Mouse (Mus musculus) CH12F3 (cell line): Measurements from ENCODE around the gene Zfp937.
"Not testable (repeated sequence)": the region's sequence is repeated elsewhere in the genome, so short reads cannot be mapped to it uniquely, and the experiment has no call there.

Experiments
- in situ Hi-C: fragments of 300-500 bp; cut with MboI; formaldehyde crosslinking; loops from 2 replicates; pipeline ENCODE4 v1.14.3; 2020; ENCODE audit warnings: low sequenced_read_pairs

The Zfp937 gene

DNA sequence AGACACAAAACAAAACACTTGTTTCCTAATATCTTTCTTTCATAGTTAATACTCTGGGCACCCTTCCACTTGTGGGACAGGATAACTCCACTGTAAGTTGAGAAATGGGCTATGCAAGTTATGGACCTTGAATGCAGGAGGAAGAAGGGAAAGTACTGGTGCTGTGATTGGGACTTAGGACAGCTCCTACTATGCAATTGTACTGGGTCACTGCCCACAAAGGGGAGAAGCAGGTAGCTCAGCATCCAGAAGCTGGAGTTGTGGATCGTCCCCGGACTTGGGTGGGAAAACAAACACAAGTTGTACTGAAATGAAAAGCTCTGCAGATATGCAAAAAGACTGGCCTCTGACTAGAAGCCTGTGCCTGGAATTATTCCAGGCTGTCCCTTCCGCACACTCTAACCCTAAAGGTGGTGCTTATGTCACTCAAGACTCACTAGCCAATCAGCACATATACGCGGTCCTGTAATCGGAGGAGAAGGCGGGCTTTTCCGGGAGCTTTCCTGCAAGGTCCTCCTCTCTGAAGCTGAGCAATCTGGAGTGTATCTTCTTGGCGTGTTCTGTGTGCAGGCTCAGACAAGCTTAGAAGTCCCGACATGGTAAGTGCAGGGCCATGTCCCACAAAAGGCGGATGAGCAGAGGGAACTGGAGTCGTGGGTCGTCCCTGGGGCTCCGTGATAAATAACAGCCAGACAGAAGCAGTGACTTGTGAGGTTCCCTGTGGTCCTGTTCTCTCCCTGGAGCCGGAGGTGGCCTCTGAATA lies at the start of gene Zfp937:
Gene Zfp937 (plus strand): TSS at position 474 of the 763 bp plus-strand sequence.
- in situ Hi-C loops, result not testable (repeated sequence)

DNA sequence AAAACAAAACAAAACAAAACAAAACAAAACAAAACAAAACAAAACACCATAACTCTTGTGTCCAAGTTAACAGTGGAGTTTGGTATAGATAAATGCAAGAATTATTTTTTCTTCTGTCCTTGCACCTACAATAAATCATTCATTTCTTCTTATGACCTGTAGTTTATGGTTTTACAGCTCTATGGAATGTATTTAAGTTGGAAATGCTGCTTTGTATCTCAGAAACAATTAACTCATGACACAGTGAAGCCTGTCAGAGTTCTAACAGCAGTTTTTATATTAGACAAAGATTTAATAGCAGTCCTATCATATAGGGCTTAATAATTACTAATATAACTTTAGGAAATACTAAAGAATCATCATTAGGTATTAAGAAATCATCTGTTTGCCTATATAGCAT lies 44.0 kb upstream of the Zfp937 start:
- in situ Hi-C loops, result no loop called here

DNA sequence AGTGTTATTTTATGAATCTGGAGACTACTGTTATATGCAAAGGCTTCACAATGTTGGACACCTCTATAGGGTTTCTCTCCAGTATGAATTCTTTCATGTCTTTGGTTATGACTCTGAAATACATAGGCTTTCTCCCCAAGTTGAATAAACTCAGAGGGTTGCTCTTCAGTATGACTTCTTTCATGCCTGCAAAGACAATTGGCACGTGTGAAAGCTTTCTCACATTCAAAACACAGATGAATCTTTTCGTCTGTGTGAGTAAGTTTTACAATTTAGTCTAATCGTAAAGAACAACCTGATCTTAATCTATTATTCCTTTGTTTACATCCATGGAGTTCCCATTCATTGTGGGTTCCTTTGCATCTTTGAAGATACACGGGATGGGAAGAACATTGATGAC lies 38.3 kb upstream of the Zfp937 start, which contains the start of gene Gm10770:
Gene Gm10770 (minus strand): TSS at position 101 of the 400 bp plus-strand sequence.
- in situ Hi-C loops, result not testable (repeated sequence)

DNA sequence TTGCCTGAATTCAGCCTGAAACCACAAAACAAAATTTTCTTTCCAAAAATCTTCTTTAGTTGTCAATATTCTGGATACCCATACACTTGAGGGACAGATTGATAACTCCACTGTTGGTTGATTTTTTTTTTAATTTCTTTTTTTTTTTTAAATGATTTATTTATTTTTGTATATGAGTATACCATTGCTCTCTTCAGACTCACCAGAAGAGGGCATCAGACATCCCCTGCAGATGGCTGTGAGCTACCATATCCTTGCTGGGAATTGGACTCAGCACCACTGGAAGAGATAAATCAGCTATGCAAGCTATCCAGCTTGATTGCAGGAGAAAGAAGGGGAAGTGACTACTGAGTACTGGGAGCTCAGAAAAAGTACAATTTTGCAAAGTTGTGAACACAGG lies 36.8 kb upstream of the Zfp937 start:
- in situ Hi-C loops, result not testable (repeated sequence)

GRCm38 (mm10) chr2:150181570-150181999 lies 36.3 kb upstream of the Zfp937 start, which contains the start of gene Gm14139:
Gm14139 (plus strand) TSS chr2:150181755.
- in situ Hi-C loops, result not testable (repeated sequence)

GRCm38 (mm10) chr2:150218363-150218725 lies 471 bp downstream of the Zfp937 start:
- in situ Hi-C loops, result not testable (repeated sequence)

DNA sequence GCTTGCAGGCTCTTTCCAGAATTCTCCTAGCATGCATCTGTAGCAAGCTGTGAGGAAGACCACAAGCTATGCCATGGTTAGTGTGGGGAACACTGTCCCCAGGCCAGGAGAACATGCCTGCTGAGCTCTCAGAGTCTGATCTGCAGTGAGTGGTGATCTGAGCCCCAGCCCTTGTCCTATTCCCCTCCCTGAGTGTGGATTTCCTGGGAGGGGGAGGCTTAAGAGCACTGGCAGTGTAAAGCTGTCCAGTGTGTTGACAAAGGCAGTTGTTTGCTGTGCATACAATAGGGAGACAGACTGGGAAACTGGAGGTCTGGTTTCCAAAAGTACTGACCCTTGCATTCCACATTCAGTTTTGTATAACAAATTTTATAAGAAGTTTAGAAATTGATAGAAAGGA lies 5.4 kb downstream of the Zfp937 start:
- in situ Hi-C loops, result not testable (repeated sequence)

- in situ Hi-C loops, result no loop called here
These were observed 25.3 kb downstream of the Zfp937 start for GRCm38 (mm10) chr2:150243211-150243610.

GRCm38 (mm10) chr2:150255491-150255890 lies 37.6 kb downstream of the Zfp937 start, which contains the start of gene Gm21994:
Gm21994 (minus strand) TSS chr2:150255591.
- in situ Hi-C loops, result not testable (repeated sequence)

GRCm38 (mm10) chr2:150256861-150257260 lies 39.0 kb downstream of the Zfp937 start:
- in situ Hi-C loops, result not testable (repeated sequence)

DNA sequence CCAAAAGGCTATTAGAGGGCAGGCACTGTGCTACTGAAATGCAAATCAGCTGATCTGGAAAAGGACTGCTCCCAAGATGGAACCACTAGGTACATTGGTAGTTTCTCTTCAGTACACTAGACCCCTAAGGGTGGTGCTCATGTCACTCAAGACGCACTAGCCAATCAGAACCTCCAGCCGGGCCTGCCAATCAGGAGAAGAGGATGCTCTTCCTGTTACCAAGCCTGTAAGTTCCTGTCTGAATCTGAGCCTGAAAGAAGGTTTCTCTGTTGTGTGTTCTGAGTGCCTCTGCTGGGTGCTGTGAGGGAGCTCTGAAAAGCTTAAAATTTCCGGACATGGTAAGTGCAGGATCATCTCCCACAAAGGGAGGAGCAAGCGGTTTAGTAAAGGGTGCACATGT lies 39.4 kb downstream of the Zfp937 start, which contains the start of gene Gm14124:
Gene Gm14124 (plus strand): TSS at position 227 of the 400 bp plus-strand sequence.
- in situ Hi-C loops, result not testable (repeated sequence)
